Mouse (Mus musculus) liver, embryonic 14.5 days (tissue): ENCODE results near the gene Atcay. TPM values are rescaled to one million over a fixed set of nuclear protein-coding genes. Genes with fewer than 3 reads are reported as not detected.
A peak's percentile ranks its signal among the peaks of the same experiment; 100 is the strongest.

ENCODE experiments used
- ATAC-seq: fragments of 200-750 bp; cut with Nextera tagmentation; 2 replicates; pipeline ENCODE4 v1.8.0; 2017; ENCODE audit warnings: moderate number of reproducible peaks, mild to moderate bottlenecking, moderate library complexity; ENCODE audit not compliant: insufficient read depth
- DNase-seq, 3 experiments: peaks; one replicate each; pipeline ENCODE4 v3.0.0-alpha.2; 2012 to 2013; ENCODE audit warnings: low read depth in 3 of 3, low spot score in 3 of 3
- H3K27ac ChIP-seq: fragments of 300-500 bp; sonication (generic); 2 replicates; pipeline ENCODE4 v1.5.1; 2014; ENCODE audit warnings: moderate library complexity, mild to moderate bottlenecking, control low read depth, inconsistent platforms
- H3K27me3 ChIP-seq: fragments of 300-500 bp; sonication (generic); 2 replicates; pipeline ENCODE4 v1.6.1; 2014; ENCODE audit warnings: mild to moderate bottlenecking, low read length, moderate library complexity; ENCODE audit not compliant: control insufficient read depth, insufficient read depth
- H3K36me3 ChIP-seq: fragments of 300-500 bp; sonication (generic); replicated peaks from 2 replicates; pipeline ENCODE4 v1.6.1; 2014; ENCODE audit warnings: low read depth; ENCODE audit not compliant: control insufficient read depth, insufficient read depth
- H3K4me1 ChIP-seq, 2 experiments: fragments of 200-500 bp in 1 of 2; fragments of 300-500 bp in 1 of 2; sonication (generic) in 1 of 2; replicated peaks; 2 replicates each; pipeline ENCODE4 v1.6.1; 2012 to 2014; ENCODE audit warnings: antibody characterized with exemption in 1 of 2, inconsistent platforms in 1 of 2, low read length in 1 of 2; ENCODE audit not compliant: control insufficient read depth in 2 of 2, insufficient read depth in 2 of 2
- H3K4me2 ChIP-seq: fragments of 300-500 bp; sonication (generic); 2 replicates; pipeline ENCODE4 v1.6.1; 2014; ENCODE audit warnings: low read depth, mild to moderate bottlenecking, control low read depth, moderate library complexity
- H3K4me3 ChIP-seq, 2 experiments: fragments of 200-500 bp in 1 of 2; fragments of 300-500 bp in 1 of 2; sonication (generic) in 1 of 2; 2 replicates each; pipeline ENCODE4 v1.5.1; 2012 to 2014; ENCODE audit warnings: low read depth in 2 of 2, low read length in 2 of 2, mild to moderate bottlenecking in 2 of 2, control low read depth in 1 of 2, inconsistent platforms in 1 of 2, moderate library complexity in 1 of 2; ENCODE audit not compliant: insufficient read depth in 1 of 2
- H3K9ac ChIP-seq: fragments of 300-500 bp; sonication (generic); replicated peaks from 2 replicates; pipeline ENCODE4 v1.6.1; 2014; ENCODE audit warnings: mild to moderate bottlenecking, control low read depth, moderate library complexity
- H3K9me3 ChIP-seq: fragments of 300-500 bp; sonication (generic); 2 replicates; pipeline ENCODE4 v1.6.1; 2016; ENCODE audit warnings: low read length, mixed read lengths; ENCODE audit not compliant: control insufficient read depth
- CTCF ChIP-seq: IDR thresholded peaks from 2 replicates; pipeline ENCODE4 v1.5.1; 2016; ENCODE audit warnings: antibody characterized with exemption, low read depth, control low read depth
- EP300 ChIP-seq: IDR thresholded peaks from 2 replicates; pipeline ENCODE4 v1.6.1; 2016; ENCODE audit warnings: antibody characterized with exemption, low read depth
- WGBS: fragments of 180-500 bp; shearing (Covaris S2); extraction: QIAGEN DNeasy Blood & Tissue Kit; methylation state at CpG from one replicate; pipeline ENCODE4 v1.1.7; 2014; ENCODE audit not compliant: insufficient replicate concordance; 5-methylcytosine and 5-hydroxymethylcytosine counted together
- polyA plus RNA-seq, 2 experiments: library from polyadenylated mRNA; depleted of rRNA in 1 of 2; stranded (reverse) in 1 of 2; unstranded in 1 of 2; fragments of >200 nt; fragmentation: Nextera tagmentation in 1 of 2; extraction: Ambion mirVana in 1 of 2; gene quantifications; 2 replicates each; pipeline versions ENCODE4 v1.2.1 to v1.2.3; 2012 to 2014

Gene Atcay
- polyA plus RNA-seq, 2 experiments: 0.01 TPM; not detected in 1

GRCm38 (mm10) chr10:81268643-81269412 is 38.2 kb upstream of the Atcay start:
- peaks cover 7% of the 10 kb centered on the region for H3K36me3 ChIP-seq
- no peak for ATAC-seq
- DNase-seq: no peak
- no peaks in the 10 kb centered on the region for H3K9me3 ChIP-seq
- no peak overlapping the region for H3K27ac ChIP-seq
- H3K27me3 ChIP-seq: no peaks in the 10 kb centered on the region
- WGBS: 67% methylated on average over 16 of the region's 16 CpGs
- H3K9ac ChIP-seq: peak overlapping the region; percentile 66
- no peak for TF ChIP-seq EP300
- no peak for TF ChIP-seq CTCF
- peak overlapping the region; percentile 66 to 80 for H3K4me3 ChIP-seq
- peak overlapping the region; percentile 65 for H3K4me2 ChIP-seq
- peaks cover 4 to 11% of the 10 kb centered on the region in 2 experiments for H3K4me1 ChIP-seq

- Histone ChIP-seq H3K27me3 (no peaks in the 10 kb centered on the region), H3K9me3 (no peaks in the 10 kb centered on the region), H3K27ac (0 out of 2 replicates have a peak overlapping the region, but pooled peaks have one; percentile 0), H3K4me3 (peak overlapping the region; percentile 66 to 80), H3K4me2 (peak overlapping the region; percentile 65), H3K9ac (peak overlapping the region; percentile 66), H3K4me1 (peaks cover 4 to 11% of the 10 kb centered on the region in 2 experiments), H3K36me3 (peaks cover 7% of the 10 kb centered on the region)
- DNase-seq (peak; percentile 72 to 73 (median 73)), ATAC-seq (peak; percentile 30; the same call in 1 of the 2 replicates)
- WGBS: 4% methylated on average over 23 of the region's 23 CpGs
- no peak for TF ChIP-seq EP300
- no peak for TF ChIP-seq CTCF
Measured at GRCm38 (mm10) chr10:81268056-81268455, 37.4 kb upstream of the Atcay start.

- Histone ChIP-seq H3K9me3 (no peaks in the 10 kb centered on the region), H3K27ac (peak within 1 kb of the TSS; percentile 43), H3K4me3 (peak within 1 kb of the TSS; percentile 76 to 80), H3K4me1 (peaks cover 4 to 11% of the 10 kb centered on the region in 2 experiments), H3K9ac (peak within 1 kb of the TSS; percentile 65), H3K36me3 (peaks cover 4% of the 10 kb centered on the region; the same call in 1 of the 2 replicates), H3K4me2 (peak within 1 kb of the TSS; percentile 72), H3K27me3 (no peaks in the 10 kb centered on the region)
- TF ChIP-seq CTCF (peak; percentile 14; the same call in 1 of the 2 replicates), EP300 (no peak)
- DNase-seq (peak; percentile 89 to 94 (median 91)), ATAC-seq (peak; percentile 97)
- under 1% methylated on average over 48 of the region's 48 CpGs for WGBS
Measured at GRCm38 (mm10) chr10:81266211-81267105, 35.8 kb upstream of the Atcay start, which contains the start of the genes Mrpl54 and Apba3. Gene Mrpl54, minus strand, starts transcription at chr10:81266934. Gene Apba3, plus strand, starts transcription at chr10:81266960.

- peaks cover 4 to 11% of the 10 kb centered on the region in 2 experiments for H3K4me1 ChIP-seq
- no peaks in the 10 kb centered on the region for H3K9me3 ChIP-seq
- no peak for TF ChIP-seq EP300
- no peak for TF ChIP-seq CTCF
- ATAC-seq (no peak), DNase-seq (no peak)
- H3K4me3 ChIP-seq: peak overlapping the region in 1 of 2 experiments; percentile 76; a peak in 1 of 4 replicates
- 78% methylated on average over 8 of the region's 8 CpGs for WGBS
- H3K36me3 ChIP-seq: peaks cover 4% of the 10 kb centered on the region; the same call in 1 of the 2 replicates
- no peak overlapping the region for H3K9ac ChIP-seq
- no peaks in the 10 kb centered on the region for H3K27me3 ChIP-seq
- no peak overlapping the region for H3K27ac ChIP-seq
- H3K4me2 ChIP-seq: peak overlapping the region; percentile 72
Measured at GRCm38 (mm10) chr10:81265540-81265939, 34.9 kb upstream of the Atcay start.
